Mouse (Mus musculus): ENCODE results near the gene Ndufs8.

GRCm38 (mm10) chr19:3897557-3897956, 15.0 kb downstream of the Ndufs8 start:
- TF ChIP-seq CTCF (IDR thresholded peaks at IDR 0.05; ENCODE audit: extremely low read depth, insufficient read length, insufficient replicate concordance, low read depth, low read length) (no peak), POLR2A (IDR thresholded peaks at IDR 0.05; ENCODE audit: low read depth, low read length) (no peak)
